Mouse (Mus musculus) kidney, adult 2 months (tissue): Measurements from ENCODE around the gene Mical1.

Source experiments
- CTCF ChIP-seq: fragments of 200-500 bp; conservative IDR thresholded peaks from 2 replicates; pipeline ENCODE4 v1.5.1; 2011; ENCODE audit warnings: low read depth, mild to moderate bottlenecking, control low read depth, low read length, moderate library complexity, mixed read lengths; ENCODE audit not compliant: insufficient read depth, insufficient read length
- POLR2A ChIP-seq: fragments of 200-500 bp; IDR thresholded peaks from one replicate; pipeline ENCODE4 v1.6.1; 2011; ENCODE audit warnings: low read depth, low read length, control low read depth

DNA sequence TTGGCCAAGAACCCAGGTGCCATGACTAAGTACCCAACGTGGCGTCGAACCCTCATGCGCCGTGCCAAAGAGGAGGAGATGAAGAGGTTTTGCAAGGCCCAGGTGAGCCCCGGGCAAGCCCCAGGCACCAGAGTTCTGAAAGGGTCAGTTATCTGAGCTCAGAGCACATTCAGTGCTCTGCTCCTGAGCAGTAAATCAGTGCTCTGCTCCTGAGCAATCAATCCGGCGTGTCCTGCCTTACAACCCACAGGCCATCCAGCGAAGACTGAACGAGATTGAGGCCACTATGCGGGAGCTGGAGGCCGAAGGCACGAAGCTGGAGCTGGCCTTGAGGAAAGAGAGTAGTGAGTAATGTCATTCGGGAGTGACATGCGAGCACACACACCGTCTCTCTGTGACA lies 9.7 kb downstream of the Mical1 start:
- TF ChIP-seq CTCF (no peak), POLR2A (no peak)
